Mouse (Mus musculus): ENCODE results near the gene Ift22. TPM values are rescaled to one million over a fixed set of nuclear protein-coding genes. Genes with fewer than 3 reads are reported as not detected.

The Ift22 gene
- total and polyA plus RNA-seq, 3 experiments, result 6.1 to 10.5 (median 6.5) TPM

GRCm38 (mm10) chr5:136895529-136895963, 12.4 kb upstream of the Ift22 start:
- H3K36me3 ChIP-seq (replicated peaks), result no peaks in the 10 kb centered on the region
- TF ChIP-seq GATA2 (IDR thresholded peaks at IDR 0.05; ENCODE audit: borderline replicate concordance, low read depth, low read length) (no peak), CTCF (IDR thresholded peaks at IDR 0.05; ENCODE audit: low read depth, low read length) (no peak), POLR2AphosphoS5 (IDR thresholded peaks at IDR 0.05; ENCODE audit: insufficient replicate concordance, low read depth, low read length) (no peak), TAL1 (conservative IDR thresholded peaks at IDR 0.05; ENCODE audit: low read depth, low read length) (no peak), GATA1 (IDR thresholded peaks at IDR 0.05; ENCODE audit: borderline replicate concordance, low read length) (no peak)
- H3K4me1 ChIP-seq (ENCODE audit: insufficient read depth, low read depth, low read length), result no peaks in the 10 kb centered on the region
- no peak overlapping the region for H3K4me3 ChIP-seq (ENCODE audit: low read depth, low read length)
- peaks cover 5% of the 10 kb centered on the region; the same call in 1 of the 2 replicates for H3K27me3 ChIP-seq (ENCODE audit: insufficient read depth, low read length)
- ATAC-seq (ENCODE audit: extremely low read depth, insufficient number of reproducible peaks, low FRiP score, poor library complexity, severe bottlenecking), result no peak
- DNase-seq (ENCODE audit: low spot score), result no peak
- no peaks in the 10 kb centered on the region for H3K9me3 ChIP-seq (replicated peaks)

- H3K27me3 ChIP-seq (ENCODE audit: insufficient read depth, low read length), result peaks cover 4% of the 10 kb centered on the region; the same call in 1 of the 2 replicates
- ATAC-seq (ENCODE audit: extremely low read depth, insufficient number of reproducible peaks, low FRiP score, poor library complexity, severe bottlenecking), result no peak
- TF ChIP-seq CTCF (IDR thresholded peaks at IDR 0.05; ENCODE audit: low read depth, low read length) (no peak), TAL1 (conservative IDR thresholded peaks at IDR 0.05; ENCODE audit: low read depth, low read length) (no peak), GATA2 (IDR thresholded peaks at IDR 0.05; ENCODE audit: borderline replicate concordance, low read depth, low read length) (no peak), POLR2AphosphoS5 (IDR thresholded peaks at IDR 0.05; ENCODE audit: insufficient replicate concordance, low read depth, low read length) (no peak), GATA1 (IDR thresholded peaks at IDR 0.05; ENCODE audit: borderline replicate concordance, low read length) (no peak)
- H3K9me3 ChIP-seq (replicated peaks), result no peaks in the 10 kb centered on the region
- DNase-seq (ENCODE audit: low spot score), result no peak
- H3K36me3 ChIP-seq (replicated peaks), result peaks cover 5% of the 10 kb centered on the region
- H3K4me3 ChIP-seq (ENCODE audit: low read depth, low read length), result no peak overlapping the region
- H3K4me1 ChIP-seq (ENCODE audit: insufficient read depth, low read depth, low read length), result peaks cover 25% of the 10 kb centered on the region
These were observed 3.3 kb upstream of the Ift22 start for GRCm38 (mm10) chr5:136904621-136905020.

- peaks cover 27% of the 10 kb centered on the region for H3K4me1 ChIP-seq (ENCODE audit: insufficient read depth, low read depth, low read length)
- H3K36me3 ChIP-seq (replicated peaks), result peaks cover 9% of the 10 kb centered on the region
- no peak for DNase-seq (ENCODE audit: low spot score)
- H3K9me3 ChIP-seq (replicated peaks), result no peaks in the 10 kb centered on the region
- H3K4me3 ChIP-seq (ENCODE audit: low read depth, low read length), result no peak overlapping the region
- H3K27me3 ChIP-seq (ENCODE audit: insufficient read depth, low read length), result peaks cover 2% of the 10 kb centered on the region; the same call in 1 of the 2 replicates
- ATAC-seq (ENCODE audit: extremely low read depth, insufficient number of reproducible peaks, low FRiP score, poor library complexity, severe bottlenecking), result no peak
- TF ChIP-seq CTCF (IDR thresholded peaks at IDR 0.05; ENCODE audit: low read depth, low read length) (peak; percentile 61), TAL1 (conservative IDR thresholded peaks at IDR 0.05; ENCODE audit: low read depth, low read length) (no peak), GATA1 (IDR thresholded peaks at IDR 0.05; ENCODE audit: borderline replicate concordance, low read length) (no peak), POLR2AphosphoS5 (IDR thresholded peaks at IDR 0.05; ENCODE audit: insufficient replicate concordance, low read depth, low read length) (no peak), GATA2 (IDR thresholded peaks at IDR 0.05; ENCODE audit: borderline replicate concordance, low read depth, low read length) (no peak)
These were observed 2.3 kb upstream of the Ift22 start for GRCm38 (mm10) chr5:136905630-136906029.

GRCm38 (mm10) chr5:136907587-136907986, 363 bp upstream of the Ift22 start:
- peaks cover 2% of the 10 kb centered on the region; the same call in 1 of the 2 replicates for H3K27me3 ChIP-seq (ENCODE audit: insufficient read depth, low read length)
- ATAC-seq (ENCODE audit: extremely low read depth, insufficient number of reproducible peaks, low FRiP score, poor library complexity, severe bottlenecking) (no peak), DNase-seq (ENCODE audit: low spot score) (no peak)

GRCm38 (mm10) chr5:136914183-136914582, 6.2 kb downstream of the Ift22 start:
- DNase-seq (ENCODE audit: low spot score) (no peak), ATAC-seq (ENCODE audit: extremely low read depth, insufficient number of reproducible peaks, low FRiP score, poor library complexity, severe bottlenecking) (no peak)
- TF ChIP-seq TAL1 (conservative IDR thresholded peaks at IDR 0.05; ENCODE audit: low read depth, low read length), result no peak
- no peak for TF ChIP-seq POLR2AphosphoS5 (IDR thresholded peaks at IDR 0.05; ENCODE audit: insufficient replicate concordance, low read depth, low read length)
- no peak for TF ChIP-seq GATA2 (IDR thresholded peaks at IDR 0.05; ENCODE audit: borderline replicate concordance, low read depth, low read length)
- TF ChIP-seq CTCF (IDR thresholded peaks at IDR 0.05; ENCODE audit: low read depth, low read length), result no peak
- no peak for TF ChIP-seq GATA1 (IDR thresholded peaks at IDR 0.05; ENCODE audit: borderline replicate concordance, low read length)
- H3K4me3 ChIP-seq (ENCODE audit: low read depth, low read length), result no peak overlapping the region
- H3K27me3 ChIP-seq (ENCODE audit: insufficient read depth, low read length), result no peaks in the 10 kb centered on the region
- peaks cover 10% of the 10 kb centered on the region for H3K4me1 ChIP-seq (ENCODE audit: insufficient read depth, low read depth, low read length)
- peaks cover 61% of the 10 kb centered on the region for H3K36me3 ChIP-seq (replicated peaks)
- peaks cover 3% of the 10 kb centered on the region for H3K9me3 ChIP-seq (replicated peaks)

More at GRCm38 (mm10) chr5:136907587-136907986, 363 bp upstream of the Ift22 start:
- Histone ChIP-seq H3K9me3 (replicated peaks) (no peaks in the 10 kb centered on the region), H3K36me3 (replicated peaks) (peaks cover 28% of the 10 kb centered on the region), H3K4me3 (ENCODE audit: low read depth, low read length) (peak overlapping the region; percentile 83), H3K4me1 (ENCODE audit: insufficient read depth, low read depth, low read length) (peaks cover 27% of the 10 kb centered on the region)
- no peak for TF ChIP-seq POLR2AphosphoS5 (IDR thresholded peaks at IDR 0.05; ENCODE audit: insufficient replicate concordance, low read depth, low read length)
- TF ChIP-seq TAL1 (conservative IDR thresholded peaks at IDR 0.05; ENCODE audit: low read depth, low read length), result no peak
- TF ChIP-seq CTCF (IDR thresholded peaks at IDR 0.05; ENCODE audit: low read depth, low read length), result no peak
- TF ChIP-seq GATA2 (IDR thresholded peaks at IDR 0.05; ENCODE audit: borderline replicate concordance, low read depth, low read length), result no peak
- TF ChIP-seq GATA1 (IDR thresholded peaks at IDR 0.05; ENCODE audit: borderline replicate concordance, low read length), result no peak

- Histone ChIP-seq H3K36me3 (replicated peaks) (peaks cover 53% of the 10 kb centered on the region), H3K9me3 (replicated peaks) (peaks cover 3% of the 10 kb centered on the region), H3K4me1 (ENCODE audit: insufficient read depth, low read depth, low read length) (peaks cover 17% of the 10 kb centered on the region), H3K27me3 (ENCODE audit: insufficient read depth, low read length) (no peaks in the 10 kb centered on the region), H3K4me3 (ENCODE audit: low read depth, low read length) (no peak overlapping the region)
- TF ChIP-seq TAL1 (conservative IDR thresholded peaks at IDR 0.05; ENCODE audit: low read depth, low read length) (no peak), POLR2AphosphoS5 (IDR thresholded peaks at IDR 0.05; ENCODE audit: insufficient replicate concordance, low read depth, low read length) (no peak), CTCF (IDR thresholded peaks at IDR 0.05; ENCODE audit: low read depth, low read length) (no peak), GATA2 (IDR thresholded peaks at IDR 0.05; ENCODE audit: borderline replicate concordance, low read depth, low read length) (no peak), GATA1 (IDR thresholded peaks at IDR 0.05; ENCODE audit: borderline replicate concordance, low read length) (no peak)
- no peak for DNase-seq (ENCODE audit: low spot score)
- no peak for ATAC-seq (ENCODE audit: extremely low read depth, insufficient number of reproducible peaks, low FRiP score, poor library complexity, severe bottlenecking)
These were observed 9.8 kb downstream of the Ift22 start for GRCm38 (mm10) chr5:136917613-136918242.

Measured in G1E (cell line).